Mouse (Mus musculus): Measurements from ENCODE around the gene Atp4b. TPM values are rescaled to one million over a fixed set of nuclear protein-coding genes. Genes with fewer than 3 reads are reported as not detected.

Gene Atp4b
- total RNA-seq, 2 experiments from 2014 or later, result not detected

GRCm38 (mm10) chr8:13386366-13386765 lies 10.3 kb downstream of the Atp4b start:
- ATAC-seq (replicated peaks; ENCODE audit: poor library complexity, severe bottlenecking), result no peak

GRCm38 (mm10) chr8:13382999-13383398 lies 13.6 kb downstream of the Atp4b start:
- ATAC-seq (replicated peaks; ENCODE audit: poor library complexity, severe bottlenecking), result no peak

- ATAC-seq (replicated peaks; ENCODE audit: poor library complexity, severe bottlenecking), result no peak
These were observed 14.1 kb downstream of the Atp4b start for GRCm38 (mm10) chr8:13382536-13382935.

- no peak for ATAC-seq (replicated peaks; ENCODE audit: poor library complexity, severe bottlenecking)
These were observed 15.0 kb downstream of the Atp4b start for GRCm38 (mm10) chr8:13381630-13382029.

GRCm38 (mm10) chr8:13373151-13373662 lies 23.4 kb downstream of the Atp4b start:
- peak; percentile 34 for ATAC-seq (replicated peaks; ENCODE audit: poor library complexity, severe bottlenecking)

- ATAC-seq (replicated peaks; ENCODE audit: poor library complexity, severe bottlenecking), result peak; percentile 74
These were observed 34.8 kb downstream of the Atp4b start for GRCm38 (mm10) chr8:13361865-13362264.

- ATAC-seq (replicated peaks; ENCODE audit: poor library complexity, severe bottlenecking), result peak; percentile 90
These were observed 36.4 kb downstream of the Atp4b start for GRCm38 (mm10) chr8:13360213-13360612.

GRCm38 (mm10) chr8:13356681-13357080 lies 39.9 kb downstream of the Atp4b start:
- ATAC-seq (replicated peaks; ENCODE audit: poor library complexity, severe bottlenecking), result no peak

GRCm38 (mm10) chr8:13356221-13356620 lies 40.4 kb downstream of the Atp4b start:
- no peak for ATAC-seq (replicated peaks; ENCODE audit: poor library complexity, severe bottlenecking)

GRCm38 (mm10) chr8:13353883-13354282 lies 42.7 kb downstream of the Atp4b start:
- ATAC-seq (replicated peaks; ENCODE audit: poor library complexity, severe bottlenecking), result peak; percentile 2; the same call in 1 of the 2 replicates

- ATAC-seq (replicated peaks; ENCODE audit: poor library complexity, severe bottlenecking), result peak; percentile 67
These were observed 43.3 kb downstream of the Atp4b start for GRCm38 (mm10) chr8:13353155-13353833.

- no peak for ATAC-seq (replicated peaks; ENCODE audit: poor library complexity, severe bottlenecking)
These were observed 44.0 kb downstream of the Atp4b start for GRCm38 (mm10) chr8:13352601-13353000.

- no peak for ATAC-seq (replicated peaks; ENCODE audit: poor library complexity, severe bottlenecking)
These were observed 45.0 kb downstream of the Atp4b start for GRCm38 (mm10) chr8:13351593-13351992.

- ATAC-seq (replicated peaks; ENCODE audit: poor library complexity, severe bottlenecking), result no peak
These were observed 46.6 kb downstream of the Atp4b start for GRCm38 (mm10) chr8:13350052-13350451.

- no peak for ATAC-seq (replicated peaks; ENCODE audit: poor library complexity, severe bottlenecking)
These were observed 53.5 kb downstream of the Atp4b start for GRCm38 (mm10) chr8:13343134-13343533.

GRCm38 (mm10) chr8:13342340-13342739 lies 54.3 kb downstream of the Atp4b start:
- no peak for ATAC-seq (replicated peaks; ENCODE audit: poor library complexity, severe bottlenecking)

GRCm38 (mm10) chr8:13340650-13341049 lies 56.0 kb downstream of the Atp4b start:
- ATAC-seq (replicated peaks; ENCODE audit: poor library complexity, severe bottlenecking), result no peak

- no peak for ATAC-seq (replicated peaks; ENCODE audit: poor library complexity, severe bottlenecking)
These were observed 57.0 kb downstream of the Atp4b start for GRCm38 (mm10) chr8:13339646-13339990.

- no peak; the same call in 1 of the 2 replicates for ATAC-seq (replicated peaks; ENCODE audit: poor library complexity, severe bottlenecking)
These were observed 57.6 kb downstream of the Atp4b start for GRCm38 (mm10) chr8:13338901-13339645.

GRCm38 (mm10) chr8:13338255-13338860 lies 58.3 kb downstream of the Atp4b start, which contains the start of gene Tfdp1:
TSS of gene Tfdp1 (plus strand) at chr8:13338751.
- peak; percentile 60 for ATAC-seq (replicated peaks; ENCODE audit: poor library complexity, severe bottlenecking)

GRCm38 (mm10) chr8:13337678-13338077 lies 58.9 kb downstream of the Atp4b start:
- ATAC-seq (replicated peaks; ENCODE audit: poor library complexity, severe bottlenecking), result no peak

Data from granulocyte monocyte progenitor cell, adult 5-6 weeks (primary cell).